Mouse (Mus musculus): ENCODE measurements around the gene Actr8. TPM values are rescaled to one million over a fixed set of nuclear protein-coding genes. Genes with fewer than 3 reads are reported as not detected.

Actr8 gene
- polyA plus RNA-seq, 1 experiment from 2014 or later = 46.7 TPM

Small RNA genes within 50 kb of the gene (microRNA-seq; reads per million reads assigned to microRNA genes)
- gene Mir6947 (ENCODE audit: borderline number of aligned reads) = not detected

Other genes starting within 250 kb of the Actr8 start
- 151 and 162 TPM in 2 replicates for gene Selenok, start 10.0 kb upstream of the Actr8 start, polyA plus RNA-seq (2014; fragmentation: Nextera tagmentation; extraction: Ambion mirVana)
- 1.0 and 1.1 TPM in 2 replicates for gene Il17rb, start 30.6 kb downstream of the Actr8 start, polyA plus RNA-seq (2014; fragmentation: Nextera tagmentation; extraction: Ambion mirVana)
- gene Chdh, start 30.7 kb downstream of the Actr8 start, polyA plus RNA-seq (2014; fragmentation: Nextera tagmentation; extraction: Ambion mirVana) = 0.15 and 0.22 TPM in 2 replicates